Mouse (Mus musculus): ENCODE measurements around the gene Slc11a2.
"Not testable (repeated sequence)": the region's sequence is repeated elsewhere in the genome, so short reads cannot be mapped to it uniquely, and the experiment has no call there.

The Slc11a2 gene

DNA sequence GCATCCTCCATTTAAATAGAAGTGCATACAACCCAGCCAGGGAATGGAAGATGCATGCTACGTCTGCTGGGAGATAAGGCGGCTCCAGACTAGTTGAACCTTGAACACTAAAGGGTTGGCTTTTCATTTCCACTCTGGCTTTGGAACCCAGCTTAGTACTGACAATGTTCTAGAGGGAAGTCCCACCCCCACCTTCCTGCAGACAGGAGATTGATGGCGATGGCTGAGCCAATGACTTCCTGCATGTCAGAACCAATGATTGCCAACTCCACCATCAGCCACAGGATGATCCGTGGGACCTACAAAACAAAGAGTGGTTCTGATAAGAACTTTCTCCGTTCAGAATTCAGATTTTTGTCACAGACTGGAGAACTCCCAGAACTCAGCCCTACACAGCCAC, 18.8 kb downstream of the Slc11a2 start:
- in situ Hi-C loops (cut with MboI; ENCODE audit: low sequenced_read_pairs) = no loop called here

DNA sequence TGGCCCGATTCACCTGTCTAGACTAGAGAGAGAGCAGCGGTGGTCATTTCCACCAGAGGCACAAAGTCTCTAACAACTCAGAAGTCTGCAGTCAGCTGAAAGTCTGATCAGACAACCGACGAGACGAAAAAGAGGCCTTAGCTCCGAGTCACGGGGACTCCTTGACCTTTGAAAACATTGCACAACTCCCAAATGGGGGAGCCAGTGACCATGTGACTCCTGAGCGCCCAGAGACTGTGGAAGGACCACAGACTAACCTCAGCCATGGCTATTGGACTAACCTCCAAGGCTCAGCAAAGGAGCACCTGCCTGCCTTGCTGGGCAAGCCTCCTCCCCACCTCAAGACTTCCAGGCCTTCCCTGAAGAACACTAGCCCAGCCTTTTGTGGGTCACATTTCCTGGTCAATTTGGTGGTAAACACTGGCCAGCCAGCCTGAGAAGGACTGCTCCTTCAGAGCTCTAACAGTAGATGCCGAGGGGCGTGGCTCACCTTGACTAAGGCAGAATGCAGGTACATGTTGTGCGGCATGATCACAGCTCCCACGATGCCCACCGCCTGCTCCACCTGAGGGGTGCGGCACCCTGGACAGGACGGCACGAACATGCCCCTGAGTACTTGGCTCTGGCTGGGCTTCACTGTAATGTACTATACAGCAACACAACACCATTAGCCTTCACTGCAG, 21.4 kb downstream of the Slc11a2 start:
- in situ Hi-C loops (cut with MboI; ENCODE audit: low sequenced_read_pairs) = no loop called here

DNA sequence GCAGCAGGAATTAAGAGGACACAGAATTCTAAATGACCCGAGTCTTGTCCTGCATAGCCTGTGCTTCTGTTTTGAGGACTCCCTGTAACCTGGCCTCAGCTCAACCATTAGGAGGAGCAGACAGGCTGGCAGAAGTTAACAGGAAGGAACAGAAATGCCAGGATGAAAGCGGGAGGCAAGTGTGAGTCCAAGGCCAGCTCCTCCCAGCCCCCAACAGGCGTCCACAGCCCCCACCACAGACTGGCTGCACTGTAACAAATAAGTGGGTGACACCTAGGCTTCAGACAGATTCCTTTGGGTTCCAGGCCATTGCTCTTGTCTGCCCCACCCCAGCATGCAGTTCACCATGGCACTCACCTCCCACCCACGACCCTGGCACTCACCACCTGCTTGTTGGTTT, 22.1 kb downstream of the Slc11a2 start:
- in situ Hi-C loops (cut with MboI; ENCODE audit: low sequenced_read_pairs) = no loop called here

DNA sequence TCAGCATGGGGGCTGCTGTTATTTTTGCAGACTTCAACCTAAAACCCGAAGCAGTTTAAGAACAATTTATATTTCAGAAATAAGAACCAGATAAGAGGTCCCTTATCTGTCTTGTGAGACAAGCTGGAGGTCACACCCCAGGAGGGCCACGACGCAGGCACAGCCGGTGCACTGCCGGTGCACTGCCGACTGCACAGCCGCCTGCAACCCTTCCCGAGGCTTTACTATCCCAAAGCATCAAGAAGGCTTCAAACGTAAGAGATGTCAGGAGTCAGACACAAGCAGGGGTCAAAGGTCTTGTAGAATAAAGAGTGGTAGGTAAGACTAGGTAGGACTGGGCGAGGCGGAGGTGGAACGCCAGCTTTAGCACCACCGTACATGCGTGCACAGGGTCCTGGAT, 22.5 kb downstream of the Slc11a2 start:
- in situ Hi-C loops (cut with MboI; ENCODE audit: low sequenced_read_pairs) = no loop called here

GRCm38 (mm10) chr15:100401811-100402210, 23.1 kb downstream of the Slc11a2 start:
- in situ Hi-C loops (cut with MboI; ENCODE audit: low sequenced_read_pairs) = no loop called here

DNA sequence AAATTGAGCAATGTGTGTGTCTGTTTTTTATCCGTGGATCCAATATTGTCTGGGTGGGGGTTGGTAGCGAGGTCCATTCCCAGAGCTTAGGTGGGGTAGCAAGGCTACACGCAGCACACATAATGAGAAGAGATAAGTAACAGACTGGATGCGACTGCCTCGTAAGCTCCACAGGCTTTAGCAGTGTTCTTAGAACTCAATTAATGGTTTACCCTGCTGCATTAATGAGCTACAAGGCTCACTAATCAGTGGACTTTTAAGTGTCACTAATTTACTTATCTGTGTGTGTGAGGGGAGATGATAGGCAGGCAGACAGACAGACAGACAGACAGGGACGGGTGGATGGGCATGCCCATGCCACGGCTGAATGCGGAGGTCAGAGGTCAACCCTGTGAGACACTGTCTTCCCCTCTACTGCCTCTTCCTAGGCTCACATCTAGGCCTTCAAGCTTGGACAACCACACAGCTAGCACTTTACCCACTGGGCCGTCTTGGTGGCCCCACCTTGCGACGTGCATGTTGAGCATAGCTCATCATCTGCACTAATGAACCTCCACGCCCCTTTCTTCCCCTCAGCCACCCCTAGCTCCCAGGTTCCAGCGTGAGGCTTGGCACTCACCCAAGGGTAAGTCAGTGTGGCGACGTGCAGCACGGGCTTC, 24.2 kb downstream of the Slc11a2 start:
- in situ Hi-C loops (cut with MboI; ENCODE audit: low sequenced_read_pairs) = no loop called here

- in situ Hi-C loops (cut with MboI; ENCODE audit: low sequenced_read_pairs) = no loop called here
These were observed 29.3 kb downstream of the Slc11a2 start for GRCm38 (mm10) chr15:100395561-100395960.

DNA sequence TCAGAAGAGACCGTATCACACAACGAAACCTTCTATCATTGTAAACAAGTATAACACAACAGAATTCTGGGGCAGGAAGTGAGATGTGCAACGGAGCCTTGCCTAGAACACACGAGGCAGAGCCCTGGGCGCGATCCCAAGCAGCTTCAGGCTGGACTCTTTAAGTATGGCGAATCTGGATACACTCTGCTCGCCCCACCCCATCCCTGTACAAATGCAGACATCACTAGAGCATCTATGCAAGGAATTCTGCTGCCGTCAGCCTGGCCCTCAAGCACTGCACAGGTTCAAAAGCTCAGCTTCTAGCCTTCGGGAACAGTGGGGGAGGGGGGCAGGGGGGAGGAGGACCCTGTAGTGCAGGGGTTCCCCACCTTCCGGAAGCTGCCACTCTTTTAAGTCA, 31.9 kb downstream of the Slc11a2 start:
- in situ Hi-C loops (cut with MboI; ENCODE audit: low sequenced_read_pairs) = no loop called here

- in situ Hi-C loops (cut with MboI; ENCODE audit: low sequenced_read_pairs) = no loop called here
These were observed 33.3 kb downstream of the Slc11a2 start for GRCm38 (mm10) chr15:100391599-100391998.

DNA sequence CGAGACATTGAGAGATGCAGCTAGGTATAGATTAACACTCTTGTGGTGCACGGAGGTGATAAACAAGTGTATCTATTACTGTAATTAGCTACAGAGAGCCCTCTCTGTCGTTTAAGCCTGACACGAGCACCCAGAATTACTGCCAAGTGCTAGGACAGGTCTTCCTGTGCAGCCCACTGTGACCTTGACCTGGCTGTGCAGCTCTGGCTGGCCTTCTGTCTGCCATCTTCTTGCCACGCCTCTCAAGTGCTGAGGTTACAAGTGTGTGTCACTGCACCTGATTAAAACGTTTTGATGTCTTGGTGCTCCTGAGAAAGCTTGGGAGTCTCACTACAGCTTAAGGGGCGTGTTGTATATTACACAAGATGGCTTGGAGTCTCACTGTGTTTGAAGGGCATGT, 33.8 kb downstream of the Slc11a2 start:
- in situ Hi-C loops (cut with MboI; ENCODE audit: low sequenced_read_pairs) = no loop called here

- in situ Hi-C loops (cut with MboI; ENCODE audit: low sequenced_read_pairs) = no loop called here
These were observed 36.0 kb downstream of the Slc11a2 start for GRCm38 (mm10) chr15:100388886-100389285.

DNA sequence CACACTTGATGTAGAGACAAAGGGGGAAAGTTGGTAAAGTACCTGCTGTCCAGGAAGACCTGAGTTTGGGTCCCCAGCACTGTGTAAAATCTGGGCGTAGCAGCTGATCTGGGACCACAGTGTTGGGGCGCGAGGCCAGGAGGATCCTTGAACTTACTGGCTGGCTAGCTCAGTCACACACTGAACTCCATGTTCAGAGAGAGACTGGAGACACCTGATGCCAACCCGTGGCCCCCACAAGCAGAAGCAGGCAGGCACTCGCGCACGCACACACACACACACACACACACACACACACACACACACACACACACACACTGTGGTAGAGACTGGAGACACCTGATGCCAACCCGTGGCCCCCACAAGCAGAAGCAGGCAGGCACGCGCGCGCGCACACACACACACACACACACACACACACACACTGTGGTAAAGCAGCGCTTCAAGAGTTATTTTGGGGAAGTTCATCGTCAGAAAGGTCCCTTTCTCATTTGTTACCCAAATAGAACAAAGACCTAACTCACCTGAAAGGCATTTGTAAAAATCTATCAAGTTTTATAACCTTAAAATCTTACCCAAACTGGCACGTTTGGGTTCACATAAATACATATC, 36.5 kb downstream of the Slc11a2 start:
- in situ Hi-C loops (cut with MboI; ENCODE audit: low sequenced_read_pairs) = no loop called here

DNA sequence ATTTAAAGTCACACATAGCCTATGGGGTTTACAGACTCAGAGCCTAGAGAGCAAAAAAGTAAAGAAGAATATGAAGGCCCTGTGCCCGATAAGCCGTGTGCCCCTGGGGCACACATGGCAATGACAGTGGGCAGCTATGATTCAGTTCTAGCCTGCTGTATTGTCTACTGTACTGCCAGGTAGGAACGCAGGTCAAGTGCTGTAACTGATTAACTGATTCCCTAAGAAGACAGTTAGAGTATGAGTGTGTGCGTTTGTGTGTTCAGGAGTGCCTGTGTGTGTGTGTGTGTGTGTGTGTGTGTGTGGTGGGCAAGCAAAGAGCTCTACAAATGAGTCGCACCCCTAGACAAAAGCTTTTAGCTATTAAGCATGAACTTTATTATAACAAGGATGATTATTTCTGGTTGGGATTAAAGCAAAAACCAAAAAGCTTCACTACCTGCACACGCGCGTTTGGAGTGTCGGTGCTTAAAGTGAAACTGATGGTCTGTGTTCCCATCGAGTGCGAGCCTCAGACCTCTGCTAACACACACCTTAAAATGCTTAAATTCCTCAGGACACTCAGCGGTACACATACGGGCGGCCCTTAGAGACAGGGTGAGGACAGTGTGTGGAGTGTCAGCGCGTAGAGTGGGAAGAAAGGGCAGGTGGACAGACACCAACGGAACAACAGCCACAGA, 37.2 kb downstream of the Slc11a2 start:
- in situ Hi-C loops (cut with MboI; ENCODE audit: low sequenced_read_pairs) = no loop called here

DNA sequence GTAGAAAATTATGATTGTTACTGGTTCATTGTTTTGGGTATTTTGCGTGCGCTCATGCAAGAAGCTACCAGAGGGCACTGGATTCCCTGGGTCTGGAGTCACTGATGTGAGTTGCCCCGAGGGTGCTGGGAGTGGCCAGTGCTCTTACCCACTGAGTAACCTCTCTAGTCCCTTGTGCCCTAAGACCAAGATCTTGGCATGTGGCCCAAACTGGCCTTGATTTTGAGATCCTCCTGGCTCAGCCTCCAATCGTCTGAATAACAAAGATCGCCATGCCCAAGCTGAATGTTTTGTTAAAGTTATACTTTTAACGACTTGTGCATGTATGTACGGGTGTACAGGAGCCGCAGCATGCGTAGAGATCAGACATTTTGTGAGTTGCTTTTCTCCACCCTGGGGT, 39.2 kb downstream of the Slc11a2 start:
- in situ Hi-C loops (cut with MboI; ENCODE audit: low sequenced_read_pairs) = no loop called here

GRCm38 (mm10) chr15:100380104-100380503, 44.8 kb downstream of the Slc11a2 start:
- in situ Hi-C loops (cut with MboI; ENCODE audit: low sequenced_read_pairs) = no loop called here

DNA sequence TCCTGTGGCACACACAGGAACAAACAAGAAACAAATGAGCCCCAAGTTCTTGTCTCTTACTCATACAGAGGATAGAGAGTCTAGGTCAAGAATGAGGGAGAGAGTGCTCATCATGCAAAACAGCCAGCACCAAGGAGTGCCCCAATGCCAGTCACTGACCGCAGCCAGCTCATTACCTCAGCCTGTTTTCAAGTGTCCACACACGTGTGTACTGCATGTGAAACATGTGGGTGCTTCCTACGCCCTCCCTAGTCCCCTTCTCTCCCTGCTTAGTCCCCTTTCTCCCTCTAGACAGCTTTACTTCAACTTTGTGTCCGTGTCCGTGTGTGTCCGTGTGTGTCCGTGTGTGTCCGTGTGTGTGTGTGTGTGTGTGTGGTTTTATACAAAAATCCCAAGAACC, 45.2 kb downstream of the Slc11a2 start:
- in situ Hi-C loops (cut with MboI; ENCODE audit: low sequenced_read_pairs) = no loop called here

DNA sequence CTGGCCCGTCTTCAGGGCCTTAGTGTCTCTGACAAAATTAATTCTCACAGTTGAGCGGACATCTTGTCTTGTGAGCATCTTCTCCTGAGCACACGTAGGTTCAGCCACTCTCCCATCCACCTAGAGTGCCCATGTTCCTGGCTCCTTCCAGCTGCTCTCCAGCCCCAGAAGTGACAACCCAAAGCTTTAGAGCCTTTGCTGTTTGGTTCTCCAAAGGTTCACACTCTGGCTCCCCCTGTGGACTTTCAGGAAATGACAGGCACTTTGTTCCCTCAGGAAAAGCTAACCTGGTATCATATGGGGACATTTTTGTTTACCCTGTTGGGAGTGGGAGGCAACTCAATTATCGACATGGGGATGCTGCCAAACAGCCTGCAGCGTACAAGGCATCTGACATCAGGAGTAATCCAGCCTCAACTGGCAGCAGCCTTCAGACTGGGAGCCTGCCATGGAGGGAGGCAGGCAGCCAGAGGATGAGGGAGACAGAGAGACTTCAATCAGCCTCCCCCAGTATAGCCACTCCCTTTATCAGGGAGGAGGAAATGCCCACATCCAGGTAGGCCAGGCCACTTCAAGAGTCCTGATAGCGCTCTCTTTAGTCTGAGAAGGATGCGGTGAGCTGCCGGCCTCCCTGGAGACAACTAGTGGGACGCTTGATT, 46.9 kb downstream of the Slc11a2 start:
- in situ Hi-C loops (cut with MboI; ENCODE audit: low sequenced_read_pairs) = not testable (repeated sequence)

DNA sequence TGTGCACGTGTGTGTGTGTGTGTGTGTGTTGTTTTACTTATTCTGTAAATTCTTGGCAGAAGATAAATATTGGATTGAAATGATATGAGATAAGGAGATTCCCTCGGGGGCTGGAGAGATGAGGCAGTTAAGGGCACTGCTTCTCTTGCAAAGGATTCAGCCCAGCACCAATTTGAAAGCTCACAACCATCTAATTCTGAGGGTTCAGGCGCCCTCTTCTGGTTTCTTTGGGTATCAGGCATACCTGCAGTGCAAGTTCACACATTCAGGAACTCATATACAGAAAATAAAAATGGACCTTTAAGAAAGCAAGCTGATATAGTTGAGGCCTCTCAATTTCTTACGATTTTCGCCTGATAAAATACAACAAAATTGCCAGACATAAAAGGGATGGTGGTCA, 49.8 kb downstream of the Slc11a2 start:
- in situ Hi-C loops (cut with MboI; ENCODE audit: low sequenced_read_pairs) = no loop called here

DNA sequence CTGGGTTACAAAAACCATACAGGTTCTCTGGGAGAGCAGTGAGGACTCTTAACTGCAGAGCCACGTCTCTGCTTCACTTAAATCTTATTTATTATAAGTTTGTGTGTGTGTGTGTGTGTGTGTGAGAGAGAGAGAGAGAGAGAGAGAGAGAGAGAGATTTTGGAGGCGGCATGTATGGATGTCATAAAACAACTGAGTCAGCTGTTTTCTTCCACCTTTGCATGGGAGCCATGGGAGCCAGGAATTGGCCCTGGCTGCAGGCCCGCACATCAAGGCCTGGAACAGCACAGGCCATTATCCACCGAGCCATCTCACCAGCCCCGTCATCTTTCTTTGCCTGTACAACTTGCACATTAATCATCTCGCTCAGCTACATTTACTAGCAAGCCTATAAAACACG, 57.8 kb downstream of the Slc11a2 start:
- in situ Hi-C loops (cut with MboI; ENCODE audit: low sequenced_read_pairs) = no loop called here

GRCm38 (mm10) chr15:100365967-100366366, 58.9 kb downstream of the Slc11a2 start:
- in situ Hi-C loops (cut with MboI; ENCODE audit: low sequenced_read_pairs) = not testable (repeated sequence)

DNA sequence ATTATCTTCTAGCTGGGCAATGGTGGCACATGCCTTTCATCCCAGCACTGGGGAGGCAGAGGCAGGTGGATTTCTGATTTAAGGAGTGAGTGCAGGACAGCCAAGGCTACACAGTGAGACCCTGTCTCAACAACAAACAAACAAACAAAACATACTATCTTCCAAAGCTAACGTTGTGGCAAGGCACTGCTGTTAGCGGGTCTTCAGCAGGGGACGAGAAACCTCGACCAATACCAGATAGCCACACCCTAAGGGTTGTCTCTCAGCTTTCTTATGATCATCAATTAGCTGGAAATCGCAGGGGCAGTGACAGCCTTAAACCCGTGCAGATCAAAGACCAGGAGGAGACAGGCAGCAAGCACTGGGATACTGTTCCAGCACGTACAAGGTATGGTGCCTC, 60.6 kb downstream of the Slc11a2 start, which contains the start of gene Higd1c:
Gene Higd1c (plus strand): TSS at position 301 of the 400 bp plus-strand sequence.
- in situ Hi-C loops (cut with MboI; ENCODE audit: low sequenced_read_pairs) = no loop called here
